ENCODE assay signal across 34 mouse cellular contexts in the genomic region with DNA sequence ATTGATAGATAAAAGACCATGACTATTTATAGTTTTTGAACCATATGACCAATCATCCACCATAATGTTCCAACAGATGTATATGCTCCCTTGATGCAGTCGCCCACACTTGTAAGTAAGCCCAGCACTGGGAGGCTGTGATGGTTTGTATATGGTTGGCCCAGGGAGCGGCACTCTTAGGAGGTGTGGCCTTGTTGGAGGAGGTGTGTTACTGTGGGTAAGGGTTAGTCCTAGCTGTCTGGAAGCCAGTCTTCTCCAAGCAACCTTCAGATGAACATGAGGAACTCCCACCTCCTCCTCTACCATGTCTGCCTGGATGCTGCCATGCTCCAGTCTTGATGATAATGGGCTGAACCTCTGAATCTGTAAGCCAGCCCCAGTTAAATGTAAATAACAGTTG.
"Had no signal": no experiment of that assay in that cellular context is flagged by ENCODE, and none has a peak within 500 bp of the region (broad histone marks: within the 10 kb centered on the region; RNA-seq: fewer than 3 reads in every experiment).

No protein-coding gene starts in this region.

- H3K4me2 ChIP-seq: heart, embryonic 11.5 days; heart, embryonic 12.5 days; heart, embryonic 13.5 days; heart, embryonic 15.5 days; hindbrain, embryonic 12.5 days; hindbrain, embryonic 13.5 days; hindbrain, embryonic 14.5 days; hindbrain, embryonic 15.5 days; intestine, embryonic 15.5 days; kidney, embryonic 15.5 days had no signal

- H3K4me3 ChIP-seq: heart, adult 2 months; heart, embryonic 10.5 days; heart, embryonic 12.5 days; heart, embryonic 13.5 days; heart, embryonic 15.5 days; hindbrain, embryonic 10.5 days; hindbrain, embryonic 12.5 days; hindbrain, embryonic 13.5 days; hindbrain, embryonic 15.5 days; intestine, embryonic 15.5 days; kidney, embryonic 15.5 days; layer of hippocampus, adult 2 months had no signal

- DNase-seq: heart, adult 2 months; heart, postnatal 10 days; heart, postnatal 14 days; heart, postnatal 36 days; kidney, adult 11 months; kidney, adult 18-20 months; kidney, adult 2 months; kidney, adult 8-10 months; kidney, adult 9 months; kidney, postnatal 10 days; kidney, postnatal 14 days; kidney, postnatal 25 days; kidney, postnatal 4 days; layer of hippocampus, adult 9-11 months; layer of hippocampus, postnatal 36 days had no signal

- H3K9me3 ChIP-seq: heart, embryonic 10.5 days; heart, embryonic 13.5 days; heart, embryonic 15.5 days; hindbrain, embryonic 12.5 days; hindbrain, embryonic 13.5 days; hindbrain, embryonic 15.5 days; intestine, embryonic 15.5 days; kidney, embryonic 15.5 days had no signal

- H3K4me1 ChIP-seq: heart, embryonic 13.5 days; heart, embryonic 15.5 days; hindbrain, embryonic 10.5 days; hindbrain, embryonic 12.5 days; hindbrain, embryonic 13.5 days; hindbrain, embryonic 15.5 days; intestine, embryonic 15.5 days; kidney, embryonic 15.5 days had no signal

- H3K36me3 ChIP-seq: heart, embryonic 10.5 days; heart, embryonic 12.5 days; heart, embryonic 13.5 days; heart, embryonic 15.5 days; hindbrain, embryonic 10.5 days; hindbrain, embryonic 12.5 days; hindbrain, embryonic 13.5 days; hindbrain, embryonic 15.5 days; intestine, embryonic 15.5 days; kidney, embryonic 15.5 days had no signal

- ATAC-seq: hindbrain, embryonic 16.5 days; hindbrain, postnatal 0 days; inflammation-experienced regulatory T-cells, adult 6 months; intestine, embryonic 15.5 days; intestine, embryonic 16.5 days; intestine, postnatal 0 days had no signal

- H3K27me3 ChIP-seq: heart, embryonic 12.5 days; heart, embryonic 13.5 days; heart, embryonic 15.5 days; hindbrain, embryonic 12.5 days; hindbrain, embryonic 13.5 days; hindbrain, embryonic 15.5 days; intestine, embryonic 15.5 days; kidney, embryonic 15.5 days had no signal

- H3K9ac ChIP-seq: heart, embryonic 12.5 days; heart, embryonic 13.5 days; heart, embryonic 15.5 days; hindbrain, embryonic 12.5 days; hindbrain, embryonic 13.5 days; hindbrain, embryonic 14.5 days; hindbrain, embryonic 15.5 days; intestine, embryonic 15.5 days; kidney, embryonic 15.5 days had no signal

- H3K27ac ChIP-seq: heart, adult 2 months; heart, embryonic 10.5 days; heart, embryonic 13.5 days; heart, embryonic 15.5 days; hindbrain, embryonic 10.5 days; hindbrain, embryonic 12.5 days; hindbrain, embryonic 13.5 days; hindbrain, embryonic 14.5 days; hindbrain, embryonic 15.5 days; hindbrain, postnatal 0 days; intestine, embryonic 15.5 days; kidney, embryonic 15.5 days; kidney, postnatal 0 days; layer of hippocampus, adult 2 months had no signal
